Mouse (Mus musculus): ENCODE results near the gene Rpl13a. TPM values are rescaled to one million over a fixed set of nuclear protein-coding genes. Genes with fewer than 3 reads are reported as not detected.

The Rpl13a gene
- polyA plus RNA-seq, 1 experiment from 2014 or later, result 1,026 TPM

DNA sequence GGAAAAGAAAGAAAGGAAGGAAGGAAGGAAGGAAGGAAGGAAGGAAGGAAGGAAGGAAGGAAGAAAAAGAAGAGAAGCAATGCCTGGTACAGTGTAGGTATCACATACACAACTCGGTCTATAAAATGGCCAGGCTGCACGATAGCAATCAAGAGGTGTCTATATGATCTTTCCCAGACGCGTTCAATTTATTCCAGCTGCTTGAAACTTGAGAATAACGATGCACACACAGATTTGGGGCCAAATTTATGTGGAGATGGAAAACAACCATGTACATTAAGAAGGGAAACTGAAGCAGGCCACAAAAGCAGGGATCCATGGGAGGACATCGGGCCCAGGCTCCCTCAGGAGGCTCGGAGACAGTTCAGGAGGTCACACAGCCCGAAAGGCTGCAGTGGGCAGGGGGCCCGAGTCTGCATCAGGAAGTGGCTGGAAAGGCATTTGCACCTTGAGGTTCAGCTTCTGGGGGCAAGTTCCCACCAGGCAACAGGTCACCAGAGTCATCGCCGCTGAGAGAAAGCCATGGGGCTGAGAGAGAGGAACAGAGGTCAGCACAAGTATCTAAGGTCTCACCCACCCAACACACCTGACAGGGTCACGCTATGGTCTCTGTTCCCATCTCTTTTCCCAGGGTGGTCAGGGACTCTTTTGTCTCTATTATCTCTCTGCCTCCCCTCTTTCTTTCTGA is 35.6 kb downstream of the Rpl13a start:
- 69% methylated on average over 12 of the region's 12 CpGs for WGBS
- Histone ChIP-seq H3K9me3 (no peaks in the 10 kb centered on the region), H3K9ac (replicated peaks) (no peak overlapping the region), H3K4me2 (replicated peaks) (no peak overlapping the region), H3K4me3 (no peak overlapping the region), H3K27me3 (peaks cover 14% of the 10 kb centered on the region; the same call in 1 of the 2 replicates), H3K4me1 (peaks cover 10% of the 10 kb centered on the region), H3K36me3 (peaks cover 4% of the 10 kb centered on the region; the same call in 1 of the 2 replicates), H3K27ac (replicated peaks) (no peak overlapping the region; the same call in 1 of the 2 replicates)
- ATAC-seq (ENCODE audit: low FRiP score, low read depth), result no peak

DNA sequence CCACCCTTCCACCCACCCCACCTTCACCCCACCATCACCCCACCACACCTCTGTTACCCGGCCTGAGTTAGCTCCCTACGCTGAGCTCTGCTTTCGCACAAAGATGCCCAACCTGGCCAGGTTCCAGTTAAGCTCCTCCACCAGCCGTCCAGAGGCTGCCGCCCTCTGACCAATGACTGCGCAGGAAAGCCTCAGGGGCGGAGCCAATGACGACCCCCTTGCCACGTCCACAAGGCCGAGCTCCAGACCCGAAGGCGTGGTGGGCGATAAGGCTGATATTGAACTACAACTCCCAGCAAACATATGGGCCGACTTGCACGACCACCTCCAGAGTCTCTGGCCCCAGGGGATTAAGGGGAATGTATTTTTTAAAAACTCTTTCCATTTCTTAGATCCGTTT is 36.5 kb downstream of the Rpl13a start, which contains the start of gene Rcn3:
Rcn3 (minus strand) TSS at position 174 of the 400 bp plus-strand sequence.
- Histone ChIP-seq H3K4me2 (replicated peaks) (peak within 1 kb of the TSS; percentile 74), H3K9me3 (no peaks in the 10 kb centered on the region), H3K4me3 (peak within 1 kb of the TSS; percentile 50), H3K36me3 (peaks cover 4% of the 10 kb centered on the region; the same call in 1 of the 2 replicates), H3K27ac (replicated peaks) (no peak within 1 kb of the TSS; the same call in 1 of the 2 replicates), H3K9ac (replicated peaks) (peak within 1 kb of the TSS; percentile 58), H3K4me1 (peaks cover 10% of the 10 kb centered on the region), H3K27me3 (peaks cover 14% of the 10 kb centered on the region; the same call in 1 of the 2 replicates)
- ATAC-seq (ENCODE audit: low FRiP score, low read depth), result peak; percentile 93
- 0% methylated on average over 16 of the region's 16 CpGs for WGBS

- H3K27ac ChIP-seq (replicated peaks), result no peak overlapping the region
- no peaks in the 10 kb centered on the region for H3K9me3 ChIP-seq
- 15% methylated on average over 35 of the region's 35 CpGs for WGBS
These were observed 37.3 kb downstream of the Rpl13a start for GRCm38 (mm10) chr7:45091001-45091990.

GRCm38 (mm10) chr7:45090251-45090977 is 38.1 kb downstream of the Rpl13a start:
- H3K4me3 ChIP-seq, result no peak overlapping the region
- peaks cover 19% of the 10 kb centered on the region for H3K36me3 ChIP-seq
- H3K4me2 ChIP-seq (replicated peaks), result 0 out of 2 replicates have a peak overlapping the region, but pooled peaks have one; percentile 74
- 83% methylated on average over 13 of the region's 13 CpGs for WGBS
- no peak overlapping the region for H3K27ac ChIP-seq (replicated peaks)
- peaks cover 14% of the 10 kb centered on the region; the same call in 1 of the 2 replicates for H3K27me3 ChIP-seq
- no peaks in the 10 kb centered on the region for H3K9me3 ChIP-seq
- ATAC-seq (ENCODE audit: low FRiP score, low read depth), result no peak
- no peak overlapping the region for H3K9ac ChIP-seq (replicated peaks)
- H3K4me1 ChIP-seq, result peaks cover 10% of the 10 kb centered on the region

More at GRCm38 (mm10) chr7:45091001-45091990, 37.3 kb downstream of the Rpl13a start:
- H3K9ac ChIP-seq (replicated peaks), result peak overlapping the region; percentile 58
- H3K4me3 ChIP-seq, result peak overlapping the region; percentile 50
- peaks cover 14% of the 10 kb centered on the region; the same call in 1 of the 2 replicates for H3K27me3 ChIP-seq
- peaks cover 12% of the 10 kb centered on the region for H3K36me3 ChIP-seq
- ATAC-seq (ENCODE audit: low FRiP score, low read depth), result peak; percentile 55
- peak overlapping the region; percentile 74 for H3K4me2 ChIP-seq (replicated peaks)
- H3K4me1 ChIP-seq, result peaks cover 10% of the 10 kb centered on the region

GRCm38 (mm10) chr7:45088597-45088996 is 40.0 kb downstream of the Rpl13a start:
- Histone ChIP-seq H3K4me2 (replicated peaks) (no peak overlapping the region), H3K4me3 (no peak overlapping the region), H3K27me3 (peaks cover 14% of the 10 kb centered on the region; the same call in 1 of the 2 replicates), H3K36me3 (peaks cover 26% of the 10 kb centered on the region), H3K4me1 (peaks cover 10% of the 10 kb centered on the region), H3K27ac (replicated peaks) (no peak overlapping the region), H3K9ac (replicated peaks) (no peak overlapping the region), H3K9me3 (no peaks in the 10 kb centered on the region)
- no peak for ATAC-seq (ENCODE audit: low FRiP score, low read depth)
- WGBS, result 93% methylated on average over 17 of the region's 17 CpGs

- Histone ChIP-seq H3K27ac (replicated peaks) (no peak overlapping the region), H3K4me3 (no peak overlapping the region), H3K4me2 (replicated peaks) (no peak overlapping the region), H3K9ac (replicated peaks) (no peak overlapping the region), H3K27me3 (0 out of 2 replicates have a peak, but pooled peaks cover 1% of the 10 kb centered on the region), H3K36me3 (peaks cover 35% of the 10 kb centered on the region), H3K9me3 (no peaks in the 10 kb centered on the region), H3K4me1 (peaks cover 2% of the 10 kb centered on the region)
- 80% methylated on average over 4 of the region's 4 CpGs for WGBS
- no peak for ATAC-seq (ENCODE audit: low FRiP score, low read depth)
These were observed 42.5 kb downstream of the Rpl13a start for GRCm38 (mm10) chr7:45086084-45086483.

DNA sequence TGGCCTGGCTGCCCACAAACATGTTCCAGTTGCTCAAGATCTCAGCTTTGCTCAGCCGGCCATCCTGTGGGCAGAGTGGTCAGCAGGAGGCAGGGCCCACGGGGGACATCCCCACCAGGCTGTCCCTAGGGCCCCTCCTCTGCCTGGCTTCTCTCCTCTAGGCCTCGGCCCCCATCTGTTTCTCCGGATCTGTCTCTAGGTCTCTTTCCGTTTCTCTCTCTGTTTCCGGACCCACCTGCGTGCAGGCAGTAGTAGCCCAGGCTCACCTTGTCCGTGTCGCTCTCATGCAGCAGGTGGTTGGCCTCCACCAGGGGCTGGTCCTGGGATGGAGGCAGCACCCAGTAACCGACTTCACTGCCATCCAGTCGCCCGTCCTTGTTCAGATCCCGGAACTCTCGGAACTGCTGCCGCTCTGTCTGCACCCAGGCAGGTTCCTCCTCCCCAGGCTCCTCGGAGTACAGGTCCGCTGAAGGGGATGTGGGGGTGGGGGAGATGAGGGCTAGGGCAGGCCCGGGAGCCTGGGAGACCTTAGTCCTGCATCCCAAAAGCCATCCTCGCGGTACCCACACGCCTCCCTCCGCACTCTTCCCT is 45.2 kb downstream of the Rpl13a start:
- Histone ChIP-seq H3K27ac (replicated peaks) (no peak overlapping the region; the same call in 1 of the 2 replicates), H3K36me3 (peaks cover 33% of the 10 kb centered on the region), H3K9ac (replicated peaks) (no peak overlapping the region), H3K9me3 (no peaks in the 10 kb centered on the region), H3K4me1 (no peaks in the 10 kb centered on the region), H3K4me3 (no peak overlapping the region), H3K27me3 (no peaks in the 10 kb centered on the region), H3K4me2 (replicated peaks) (no peak overlapping the region)
- WGBS, result 83% methylated on average over 22 of the region's 22 CpGs
- no peak for ATAC-seq (ENCODE audit: low FRiP score, low read depth)

DNA sequence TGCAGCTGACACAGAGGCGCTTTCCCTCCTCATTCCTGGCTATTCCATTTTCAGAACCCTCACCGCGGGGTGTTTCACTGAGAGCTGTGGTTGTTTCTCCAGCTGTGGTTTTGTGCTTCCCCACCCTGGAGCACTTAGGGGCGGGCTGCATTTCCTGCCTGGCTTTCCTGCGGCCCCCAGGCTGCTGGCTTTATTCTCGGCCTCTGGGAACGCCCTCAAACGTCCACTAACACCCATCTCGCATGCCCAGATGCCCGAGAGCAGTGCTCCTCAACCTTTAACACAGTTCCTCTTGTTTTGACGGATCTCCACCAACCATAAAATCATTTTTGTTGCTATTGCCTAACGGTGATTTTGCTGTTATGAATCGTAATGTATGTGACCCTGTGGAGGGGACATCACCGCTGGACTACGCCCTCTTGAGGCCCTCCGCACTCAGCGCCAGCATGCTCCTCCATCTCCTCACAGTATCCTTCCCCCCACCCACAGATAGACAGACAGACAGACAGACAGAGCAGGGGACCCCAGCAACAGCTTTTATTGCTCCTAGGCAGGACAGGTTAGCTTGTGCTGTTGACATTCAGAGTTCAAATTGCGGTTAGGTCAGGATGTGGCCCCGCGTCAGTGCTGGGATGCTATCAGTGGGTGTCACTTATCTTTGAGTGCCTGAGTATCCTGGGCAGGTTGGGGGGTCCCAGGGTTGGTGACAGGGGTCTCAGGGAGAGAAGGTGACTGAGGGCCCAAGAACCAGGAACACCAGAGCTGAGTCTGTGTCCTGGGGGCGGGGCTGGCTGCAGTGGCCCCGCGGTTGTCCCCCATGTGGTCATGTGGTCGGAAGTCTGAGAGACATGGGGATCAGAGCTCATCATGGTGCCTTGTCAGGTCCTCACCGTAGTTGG is 45.9 kb downstream of the Rpl13a start:
- H3K9ac ChIP-seq (replicated peaks), result no peak overlapping the region
- H3K27me3 ChIP-seq, result no peaks in the 10 kb centered on the region
- no peak overlapping the region; the same call in 1 of the 2 replicates for H3K27ac ChIP-seq (replicated peaks)
- no peak for ATAC-seq (ENCODE audit: low FRiP score, low read depth)
- H3K9me3 ChIP-seq, result no peaks in the 10 kb centered on the region
- WGBS, result 76% methylated on average over 25 of the region's 25 CpGs
- H3K4me3 ChIP-seq, result no peak overlapping the region
- no peak overlapping the region for H3K4me2 ChIP-seq (replicated peaks)
- no peaks in the 10 kb centered on the region for H3K4me1 ChIP-seq
- peaks cover 34% of the 10 kb centered on the region for H3K36me3 ChIP-seq

- no peak overlapping the region for H3K4me2 ChIP-seq (replicated peaks)
- no peak for ATAC-seq (ENCODE audit: low FRiP score, low read depth)
- no peak overlapping the region for H3K27ac ChIP-seq (replicated peaks)
- H3K9ac ChIP-seq (replicated peaks), result no peak overlapping the region
- H3K4me1 ChIP-seq, result no peaks in the 10 kb centered on the region
- no peak overlapping the region for H3K4me3 ChIP-seq
- H3K27me3 ChIP-seq, result no peaks in the 10 kb centered on the region
- 44% methylated on average over 5 of the region's 5 CpGs for WGBS
- no peaks in the 10 kb centered on the region for H3K9me3 ChIP-seq
- peaks cover 39% of the 10 kb centered on the region for H3K36me3 ChIP-seq
These were observed 47.5 kb downstream of the Rpl13a start for GRCm38 (mm10) chr7:45081016-45081415.

DNA sequence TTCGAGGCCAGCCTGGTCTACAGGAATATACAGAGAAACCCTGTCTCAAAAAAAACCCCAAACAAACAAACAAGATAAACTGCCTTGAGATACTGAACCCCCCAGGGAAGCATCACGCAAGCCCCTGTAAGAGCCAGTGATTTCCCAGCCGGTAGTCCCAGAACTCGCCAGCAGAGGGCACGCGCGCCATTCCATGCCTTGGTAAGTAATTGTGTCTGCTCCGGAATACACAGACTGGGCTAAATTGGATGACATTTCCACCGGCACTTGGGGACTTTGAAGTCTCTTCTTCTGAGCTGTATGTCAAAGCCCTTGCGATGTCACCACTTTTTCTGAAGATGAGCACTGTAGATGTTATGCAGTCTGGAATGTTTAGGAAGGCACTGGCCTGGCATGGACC is 48.7 kb downstream of the Rpl13a start:
- Histone ChIP-seq H3K27ac (replicated peaks) (no peak overlapping the region), H3K4me3 (no peak overlapping the region), H3K36me3 (peaks cover 44% of the 10 kb centered on the region), H3K4me2 (replicated peaks) (no peak overlapping the region), H3K9ac (replicated peaks) (no peak overlapping the region), H3K27me3 (no peaks in the 10 kb centered on the region), H3K4me1 (no peaks in the 10 kb centered on the region), H3K9me3 (no peaks in the 10 kb centered on the region)
- WGBS, result under 1% methylated on average over 10 of the region's 10 CpGs
- ATAC-seq (ENCODE audit: low FRiP score, low read depth), result peak; percentile 42

Data from midbrain, embryonic 12.5 days (tissue).